Mouse (Mus musculus) hindbrain, embryonic 16.5 days (tissue): ENCODE results near the gene Pttg1ip. TPM values are rescaled to one million over a fixed set of nuclear protein-coding genes. Genes with fewer than 3 reads are reported as not detected.

Experiments
- ATAC-seq: fragments of 200-750 bp; cut with Nextera tagmentation; 2 replicates; pipeline ENCODE4 v1.8.0; 2017; ENCODE audit warnings: moderate TSS enrichment, moderate library complexity
- H3K27ac ChIP-seq: fragments of 300-500 bp; sonication (generic); 2 replicates; pipeline ENCODE4 v1.5.1; 2014; ENCODE audit warnings: low read depth, mild to moderate bottlenecking, control low read depth, low read length, moderate library complexity
- H3K27me3 ChIP-seq: fragments of 300-500 bp; sonication (generic); replicated peaks from 2 replicates; pipeline ENCODE4 v1.6.1; 2014; ENCODE audit warnings: low read length; ENCODE audit not compliant: control insufficient read depth, insufficient read depth
- H3K36me3 ChIP-seq: fragments of 300-500 bp; sonication (generic); 2 replicates; pipeline ENCODE4 v1.6.1; 2014; ENCODE audit warnings: mild to moderate bottlenecking, low read length, moderate library complexity, mixed read lengths; ENCODE audit not compliant: control insufficient read depth, insufficient read depth
- H3K4me1 ChIP-seq: fragments of 300-500 bp; sonication (generic); 2 replicates; pipeline ENCODE4 v1.6.1; 2014; ENCODE audit warnings: low read depth, low read length; ENCODE audit not compliant: control insufficient read depth, insufficient read depth
- H3K4me2 ChIP-seq: fragments of 300-500 bp; sonication (generic); 2 replicates; pipeline ENCODE4 v1.6.1; 2014; ENCODE audit warnings: mild to moderate bottlenecking, low read length, control low read depth, moderate library complexity
- H3K4me3 ChIP-seq: fragments of 300-500 bp; sonication (generic); 2 replicates; pipeline ENCODE4 v1.5.1; 2014; ENCODE audit warnings: mild to moderate bottlenecking, low read length, control low read depth, moderate library complexity
- H3K9ac ChIP-seq: fragments of 300-500 bp; sonication (generic); 2 replicates; pipeline ENCODE4 v1.6.1; 2014; ENCODE audit warnings: low read depth, mild to moderate bottlenecking, control low read depth, low read length, moderate library complexity
- H3K9me3 ChIP-seq: fragments of 300-500 bp; sonication (generic); 2 replicates; pipeline ENCODE4 v1.6.1; 2014; ENCODE audit warnings: mild to moderate bottlenecking, low read length, moderate library complexity; ENCODE audit not compliant: control insufficient read depth
- WGBS: fragments of 180-500 bp; shearing (Covaris S2); extraction: QIAGEN DNeasy Blood & Tissue Kit; methylation state at CpG from one replicate; pipeline ENCODE4 v1.1.7; 2014; 5-methylcytosine and 5-hydroxymethylcytosine counted together
- polyA plus RNA-seq: library from polyadenylated mRNA; unstranded; fragments of >200 nt; fragmentation: Nextera tagmentation; extraction: Ambion mirVana; gene quantifications from 2 replicates; pipeline ENCODE4 v1.2.1, GENCODE M21; 2015

Gene Pttg1ip
- polyA plus RNA-seq, 1 experiment from 2014 or later: 84.4 TPM

DNA sequence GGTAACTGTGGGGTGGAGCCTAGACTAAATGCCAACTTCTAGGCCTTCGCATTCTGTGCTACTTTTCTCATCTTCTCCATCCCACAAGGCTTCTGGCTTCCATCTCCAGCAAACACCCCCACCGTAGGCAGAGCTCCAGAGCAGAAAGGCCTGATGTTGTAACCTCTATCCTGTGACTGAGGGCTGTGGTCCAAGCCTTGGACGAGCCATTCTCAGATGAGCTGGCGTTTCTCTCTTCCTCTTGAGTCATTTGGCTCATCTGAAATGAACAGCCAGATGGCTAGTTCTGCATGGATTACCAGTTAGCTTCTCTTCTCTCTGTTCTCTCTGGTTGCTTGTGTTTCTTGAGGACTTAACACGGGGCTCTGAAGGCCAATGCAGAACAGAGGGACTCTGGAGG, 36.6 kb upstream of the Pttg1ip start:
- H3K9me3 ChIP-seq: no peaks in the 10 kb centered on the region
- no peak for ATAC-seq
- H3K4me3 ChIP-seq: no peak overlapping the region
- no peaks in the 10 kb centered on the region for H3K27me3 ChIP-seq
- no peak overlapping the region for H3K9ac ChIP-seq
- H3K4me2 ChIP-seq: no peak overlapping the region
- no peak overlapping the region for H3K27ac ChIP-seq
- WGBS: 72% methylated on average over 5 of the region's 5 CpGs
- H3K4me1 ChIP-seq: no peaks in the 10 kb centered on the region
- no peaks in the 10 kb centered on the region for H3K36me3 ChIP-seq

DNA sequence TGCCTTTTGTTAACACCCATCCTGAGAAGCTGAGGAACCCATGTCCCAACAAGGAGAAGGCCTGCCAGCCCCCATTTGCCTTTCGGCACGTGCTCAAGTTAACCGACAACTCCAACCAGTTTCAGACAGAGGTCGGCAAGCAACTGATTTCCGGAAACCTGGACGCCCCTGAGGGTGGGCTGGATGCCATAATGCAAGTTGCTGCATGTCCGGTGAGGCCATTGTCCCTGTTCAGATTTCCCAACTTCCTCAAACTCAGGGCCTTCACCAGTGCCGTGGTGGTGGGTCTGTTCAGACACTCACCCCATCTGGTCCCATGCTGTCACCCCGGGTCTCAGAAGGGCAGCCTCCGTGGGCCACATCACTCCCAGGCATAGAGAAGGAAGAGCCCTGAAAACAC, 32.9 kb upstream of the Pttg1ip start:
- Histone ChIP-seq H3K9me3 (no peaks in the 10 kb centered on the region), H3K9ac (no peak overlapping the region), H3K4me3 (no peak overlapping the region), H3K36me3 (no peaks in the 10 kb centered on the region), H3K27me3 (no peaks in the 10 kb centered on the region), H3K4me2 (no peak overlapping the region), H3K4me1 (no peaks in the 10 kb centered on the region), H3K27ac (no peak overlapping the region)
- no peak for ATAC-seq
- WGBS: 84% methylated on average over 10 of the region's 10 CpGs

DNA sequence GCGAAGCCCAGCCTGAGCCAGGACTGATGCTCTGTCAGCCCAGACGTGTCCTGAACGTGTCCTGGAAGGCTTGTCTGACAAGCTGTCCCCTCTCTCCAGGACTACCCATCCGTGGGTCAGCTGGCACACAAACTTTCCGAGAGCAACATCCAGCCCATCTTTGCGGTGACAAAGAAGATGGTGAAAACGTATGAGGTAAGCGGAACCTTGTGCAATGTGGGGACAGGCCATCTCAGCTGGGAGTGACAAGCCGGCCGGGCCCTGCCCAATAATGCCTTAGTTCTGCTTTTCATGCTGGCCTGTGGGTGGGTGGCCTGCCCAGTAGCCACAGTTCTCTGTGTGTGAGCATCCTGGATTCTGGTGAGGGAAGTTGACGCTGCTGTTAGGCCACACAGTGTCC, 30.6 kb upstream of the Pttg1ip start:
- Histone ChIP-seq H3K9me3 (no peaks in the 10 kb centered on the region), H3K36me3 (no peaks in the 10 kb centered on the region), H3K27ac (no peak overlapping the region), H3K27me3 (no peaks in the 10 kb centered on the region), H3K9ac (no peak overlapping the region), H3K4me2 (no peak overlapping the region), H3K4me3 (no peak overlapping the region), H3K4me1 (no peaks in the 10 kb centered on the region)
- ATAC-seq: no peak
- WGBS: 75% methylated on average over 11 of the region's 11 CpGs

DNA sequence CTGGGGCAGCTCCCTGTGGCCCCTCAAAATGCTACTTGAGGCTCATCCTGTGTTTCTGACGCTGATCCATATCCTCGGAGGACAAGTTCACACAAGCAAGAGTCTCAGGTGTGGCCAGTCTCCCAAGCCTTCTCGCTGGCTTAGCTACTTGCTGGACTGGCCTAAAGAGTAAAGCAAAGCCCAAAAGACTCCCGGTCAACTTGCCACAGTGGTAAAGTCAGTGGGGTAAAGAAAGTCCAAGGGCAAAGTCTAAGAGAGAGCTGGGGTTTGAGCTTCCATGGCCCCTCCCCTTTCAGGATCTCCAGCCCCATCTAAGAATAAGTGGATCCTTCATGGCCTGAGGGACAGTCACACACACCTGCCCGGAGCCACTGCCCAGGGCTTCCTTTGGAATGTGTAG, 29.4 kb upstream of the Pttg1ip start:
- WGBS: 91% methylated on average over 5 of the region's 5 CpGs
- no peak for ATAC-seq

DNA sequence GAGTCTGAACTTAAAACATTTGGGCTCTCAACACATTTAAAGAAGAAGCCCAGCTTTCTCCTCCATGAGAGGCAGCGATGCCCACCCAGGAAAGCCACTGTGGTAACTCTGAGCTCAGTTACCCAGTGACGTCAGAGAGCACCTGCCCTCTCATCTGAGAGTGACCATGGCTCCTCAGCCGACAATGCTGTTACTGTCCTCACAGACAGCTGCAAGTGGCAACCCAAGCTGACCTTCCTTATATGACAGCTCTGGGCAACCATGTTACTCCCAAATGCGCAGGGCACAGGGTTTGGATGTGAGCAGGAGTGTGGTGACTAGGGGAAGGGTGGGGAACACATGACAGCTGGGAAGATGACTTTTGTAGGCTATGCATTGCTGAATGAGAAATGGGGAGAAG, 28.2 kb upstream of the Pttg1ip start:
- Histone ChIP-seq H3K27ac (no peak overlapping the region), H3K9ac (no peak overlapping the region), H3K4me1 (no peaks in the 10 kb centered on the region), H3K4me2 (no peak overlapping the region), H3K36me3 (no peaks in the 10 kb centered on the region), H3K4me3 (no peak overlapping the region), H3K9me3 (no peaks in the 10 kb centered on the region), H3K27me3 (no peaks in the 10 kb centered on the region)
- 87% methylated on average over 4 of the region's 4 CpGs for WGBS
- no peak for ATAC-seq

More for the DNA sequence above, 29.4 kb upstream of the Pttg1ip start:
- no peaks in the 10 kb centered on the region for H3K36me3 ChIP-seq
- no peaks in the 10 kb centered on the region for H3K4me1 ChIP-seq
- H3K9ac ChIP-seq: no peak overlapping the region
- no peak overlapping the region for H3K4me3 ChIP-seq
- H3K27ac ChIP-seq: no peak overlapping the region
- no peak overlapping the region for H3K4me2 ChIP-seq
- no peaks in the 10 kb centered on the region for H3K9me3 ChIP-seq
- no peaks in the 10 kb centered on the region for H3K27me3 ChIP-seq

DNA sequence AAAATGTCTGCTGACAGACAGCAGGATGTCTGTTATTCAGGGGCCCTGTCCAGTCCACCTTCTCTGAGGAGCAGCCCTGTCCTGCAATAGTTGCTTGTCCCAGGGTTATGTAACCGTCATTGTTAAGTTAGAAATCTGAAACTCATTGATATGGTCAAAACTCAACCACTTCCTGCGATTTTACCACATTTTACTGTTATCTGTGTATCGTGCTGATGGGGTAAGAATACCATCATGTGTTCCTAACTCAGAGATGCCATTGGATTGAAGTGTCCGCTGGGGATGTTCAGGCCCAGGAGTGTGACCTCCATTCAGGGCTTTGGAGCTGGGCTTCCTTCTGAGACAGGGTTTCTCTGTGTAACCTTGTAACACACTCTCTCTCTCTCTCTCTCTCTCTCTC, 26.6 kb upstream of the Pttg1ip start:
- Histone ChIP-seq H3K4me3 (no peak overlapping the region), H3K27me3 (no peaks in the 10 kb centered on the region), H3K4me2 (no peak overlapping the region), H3K9me3 (no peaks in the 10 kb centered on the region), H3K27ac (no peak overlapping the region), H3K36me3 (no peaks in the 10 kb centered on the region), H3K9ac (no peak overlapping the region), H3K4me1 (no peaks in the 10 kb centered on the region)
- ATAC-seq: no peak
- WGBS: 91% methylated on average over 4 of the region's 4 CpGs

DNA sequence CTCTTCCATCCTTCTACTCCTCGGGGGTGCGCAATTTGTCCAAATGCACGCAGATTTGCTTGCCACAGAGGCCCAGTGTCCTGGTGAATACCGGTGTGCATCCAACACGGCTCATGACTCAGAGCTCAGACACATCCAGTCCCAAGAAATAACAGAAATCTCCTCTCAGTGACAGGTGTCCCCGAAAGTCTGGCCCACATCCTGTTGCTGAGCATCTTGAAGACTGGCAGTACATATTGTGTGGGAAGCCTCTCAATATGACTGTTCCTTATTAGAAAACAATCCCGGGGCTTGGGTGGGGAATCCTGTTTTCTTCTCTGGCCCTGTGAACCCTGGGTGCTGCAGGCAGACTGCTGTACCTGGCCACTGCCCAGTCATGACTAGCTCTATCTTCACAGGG, 24.9 kb upstream of the Pttg1ip start:
- Histone ChIP-seq H3K27me3 (no peaks in the 10 kb centered on the region), H3K4me1 (no peaks in the 10 kb centered on the region), H3K4me3 (no peak overlapping the region), H3K27ac (no peak overlapping the region), H3K9me3 (no peaks in the 10 kb centered on the region), H3K9ac (no peak overlapping the region), H3K4me2 (no peak overlapping the region), H3K36me3 (no peaks in the 10 kb centered on the region)
- ATAC-seq: no peak
- WGBS: 96% methylated on average over 7 of the region's 7 CpGs

DNA sequence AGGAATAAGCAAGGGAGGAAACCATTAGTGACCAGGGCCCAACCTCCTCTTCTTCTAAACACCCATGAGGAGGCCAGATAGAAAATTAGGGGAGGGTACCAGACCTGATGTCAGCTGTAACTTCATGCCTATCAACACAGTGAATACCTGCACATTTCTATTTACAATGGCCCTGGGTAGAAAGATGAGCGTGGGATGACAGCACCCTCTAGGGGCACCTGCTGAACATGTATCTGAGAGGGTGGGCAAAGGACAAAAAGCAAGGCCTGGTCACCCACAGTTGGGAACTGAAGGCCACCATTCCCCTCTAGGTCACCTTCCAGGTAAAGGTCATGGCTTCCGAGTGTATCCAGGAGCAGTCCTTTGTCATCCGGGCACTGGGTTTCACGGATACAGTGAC, 23.9 kb upstream of the Pttg1ip start:
- Histone ChIP-seq H3K9ac (no peak overlapping the region), H3K4me1 (no peaks in the 10 kb centered on the region), H3K4me2 (no peak overlapping the region), H3K27me3 (no peaks in the 10 kb centered on the region), H3K4me3 (no peak overlapping the region), H3K36me3 (no peaks in the 10 kb centered on the region), H3K27ac (no peak overlapping the region), H3K9me3 (no peaks in the 10 kb centered on the region)
- WGBS: 83% methylated on average over 4 of the region's 4 CpGs
- ATAC-seq: no peak

DNA sequence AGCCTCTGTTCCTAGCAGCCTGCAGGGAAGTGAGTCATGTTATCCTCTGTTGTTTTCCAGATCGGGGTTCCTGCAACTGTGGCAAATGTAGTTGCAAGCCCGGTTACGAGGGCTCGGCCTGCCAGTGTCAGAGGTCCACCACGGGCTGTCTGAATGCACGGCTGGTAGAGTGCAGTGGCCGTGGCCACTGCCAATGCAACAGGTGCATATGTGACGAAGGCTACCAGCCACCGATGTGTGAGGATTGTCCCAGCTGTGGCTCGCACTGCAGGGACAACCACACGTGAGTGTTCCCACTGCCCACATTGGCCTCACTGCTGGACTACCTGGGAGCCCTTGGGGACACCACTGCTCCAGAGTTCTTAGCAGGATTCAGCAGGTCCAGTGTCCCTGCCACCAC, 21.4 kb upstream of the Pttg1ip start:
- 88% methylated on average over 11 of the region's 11 CpGs for WGBS
- Histone ChIP-seq H3K4me1 (no peaks in the 10 kb centered on the region), H3K36me3 (no peaks in the 10 kb centered on the region), H3K27ac (no peak overlapping the region), H3K9me3 (no peaks in the 10 kb centered on the region), H3K4me3 (no peak overlapping the region), H3K27me3 (no peaks in the 10 kb centered on the region), H3K4me2 (no peak overlapping the region), H3K9ac (no peak overlapping the region)
- no peak for ATAC-seq

DNA sequence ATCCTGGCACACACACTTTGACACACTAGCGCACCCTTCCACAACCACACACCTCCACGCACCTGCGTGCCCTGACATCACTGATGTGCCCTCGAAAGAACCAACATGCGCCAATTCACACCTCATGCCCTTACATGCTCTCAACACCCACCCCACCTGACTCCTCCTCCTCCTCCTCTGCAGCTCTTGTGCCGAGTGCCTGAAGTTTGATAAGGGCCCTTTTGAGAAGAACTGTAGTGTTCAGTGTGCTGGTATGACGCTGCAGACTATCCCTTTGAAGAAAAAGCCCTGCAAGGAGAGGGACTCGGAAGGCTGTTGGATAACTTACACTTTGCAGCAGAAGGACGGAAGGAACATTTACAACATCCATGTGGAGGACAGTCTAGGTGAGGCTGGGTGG, 20.7 kb upstream of the Pttg1ip start:
- ATAC-seq: no peak
- H3K9ac ChIP-seq: no peak overlapping the region
- H3K36me3 ChIP-seq: no peaks in the 10 kb centered on the region
- H3K27ac ChIP-seq: no peak overlapping the region
- no peaks in the 10 kb centered on the region for H3K27me3 ChIP-seq
- H3K4me3 ChIP-seq: no peak overlapping the region
- H3K4me2 ChIP-seq: no peak overlapping the region
- H3K9me3 ChIP-seq: no peaks in the 10 kb centered on the region
- 92% methylated on average over 9 of the region's 9 CpGs for WGBS
- no peaks in the 10 kb centered on the region for H3K4me1 ChIP-seq
